Mouse (Mus musculus) embryonic fibroblast, embryonic 13.5 days (primary cell): ENCODE measurements around the gene Kcnip2. TPM values are rescaled to one million over a fixed set of nuclear protein-coding genes. Genes with fewer than 3 reads are reported as not detected.
A peak's percentile ranks its signal among the peaks of the same experiment; 100 is the strongest.

Source experiments
- H3K27ac ChIP-seq: 2 replicates; pipeline ENCODE4 v1.5.1; 2012; ENCODE audit warnings: low read length, control low read depth, inconsistent platforms; ENCODE audit not compliant: insufficient read depth
- H3K4me1 ChIP-seq: 2 replicates; pipeline ENCODE4 v1.6.1; 2011; ENCODE audit warnings: low read length; ENCODE audit not compliant: control insufficient read depth, insufficient read depth
- H3K4me3 ChIP-seq: 2 replicates; pipeline ENCODE4 v1.5.1; 2011; ENCODE audit warnings: mild to moderate bottlenecking, control low read depth, low read length; ENCODE audit not compliant: insufficient read depth
- CTCF ChIP-seq: IDR thresholded peaks from 2 replicates; pipeline ENCODE4 v1.5.1; 2011; ENCODE audit warnings: mild to moderate bottlenecking, control low read depth, low read length, moderate library complexity, borderline replicate concordance; ENCODE audit not compliant: insufficient read depth
- POLR2A ChIP-seq: IDR thresholded peaks from 2 replicates; pipeline ENCODE4 v1.6.1; 2011; ENCODE audit warnings: low read depth, mild to moderate bottlenecking, control low read depth, low read length, moderate library complexity
- polyA plus RNA-seq: library from polyadenylated mRNA; stranded (reverse); fragments of >200 nt; gene quantifications from 2 replicates; pipeline ENCODE4 v1.2.4, GENCODE M21; 2011; ENCODE audit warnings: low read depth; ENCODE audit not compliant: missing spikeins, insufficient read length

Kcnip2 gene
- polyA plus RNA-seq, 1 experiment = not detected

GRCm38 (mm10) chr19:45833665-45834064 lies 17.8 kb upstream of the Kcnip2 start:
- TF ChIP-seq CTCF = no peak
- Histone ChIP-seq H3K4me1 (no peaks in the 10 kb centered on the region), H3K27ac (no peak overlapping the region), H3K4me3 (no peak overlapping the region)

- no peak overlapping the region for H3K27ac ChIP-seq
- no peaks in the 10 kb centered on the region for H3K4me1 ChIP-seq
- no peak for TF ChIP-seq POLR2A
- TF ChIP-seq CTCF = no peak
- H3K4me3 ChIP-seq = no peak overlapping the region
Observed at GRCm38 (mm10) chr19:45830679-45831078, 14.8 kb upstream of the Kcnip2 start.

DNA sequence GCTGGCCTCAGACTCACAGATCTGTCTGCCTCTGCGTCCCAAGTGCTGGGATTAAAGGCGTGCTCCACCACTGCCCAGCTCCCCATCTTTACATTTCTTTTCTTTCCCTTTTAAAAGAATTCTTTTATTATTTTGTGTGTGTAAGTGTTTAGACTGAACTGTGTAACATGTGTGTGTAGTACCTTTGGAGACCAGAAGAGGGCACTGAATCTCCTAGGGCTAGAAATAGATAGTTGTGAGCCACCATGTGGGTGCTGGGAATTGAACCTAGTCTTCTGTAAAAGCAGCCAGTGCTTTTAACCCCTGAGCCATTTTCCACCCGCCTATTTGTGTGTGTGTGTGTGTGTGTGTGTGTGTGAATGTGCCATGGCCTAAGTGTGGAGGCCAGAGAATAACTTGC lies 11.9 kb upstream of the Kcnip2 start:
- H3K4me3 ChIP-seq = no peak overlapping the region
- no peaks in the 10 kb centered on the region for H3K4me1 ChIP-seq
- TF ChIP-seq CTCF (no peak), POLR2A (no peak)
- no peak overlapping the region for H3K27ac ChIP-seq

DNA sequence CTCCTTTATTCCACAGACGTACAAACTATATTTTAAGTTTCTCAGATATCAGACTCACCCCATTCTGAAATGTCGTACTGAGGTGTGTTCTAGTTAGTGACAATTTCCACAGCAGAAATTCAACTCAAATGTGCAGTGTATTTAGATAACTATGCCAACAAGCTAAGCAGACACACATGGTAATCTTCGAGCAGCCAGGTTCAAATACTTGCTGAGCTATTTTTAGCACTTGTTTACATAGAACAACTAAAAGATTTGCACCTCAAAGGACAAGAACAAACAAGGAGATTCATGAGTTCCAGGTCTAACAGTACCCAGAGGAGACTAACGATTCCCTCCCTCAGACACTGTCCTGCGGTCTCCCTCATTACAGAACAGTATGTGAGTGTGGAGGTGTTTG lies 11.3 kb upstream of the Kcnip2 start:
- Histone ChIP-seq H3K27ac (no peak overlapping the region), H3K4me1 (no peaks in the 10 kb centered on the region), H3K4me3 (no peak overlapping the region)
- TF ChIP-seq POLR2A = no peak
- TF ChIP-seq CTCF = no peak

DNA sequence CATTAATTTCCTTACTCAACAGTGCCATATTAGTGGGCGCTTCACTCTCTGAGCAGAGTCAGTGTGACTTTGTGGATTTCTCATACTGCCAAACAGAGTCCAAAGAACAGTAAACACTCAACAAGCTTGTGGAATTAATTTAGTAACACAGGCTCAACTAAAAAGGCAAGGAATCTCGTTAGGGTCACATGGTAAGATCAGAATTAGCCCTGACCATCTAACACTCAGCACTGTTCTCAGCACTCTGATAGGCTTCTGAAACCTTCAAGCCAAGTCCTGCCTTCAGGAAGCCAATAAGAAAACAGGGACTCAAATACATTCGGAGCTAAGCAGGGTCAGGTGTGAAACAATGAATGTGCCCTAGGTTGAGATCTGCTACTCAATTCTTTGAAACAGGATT lies 10.3 kb upstream of the Kcnip2 start:
- H3K4me3 ChIP-seq = no peak overlapping the region
- no peak overlapping the region for H3K27ac ChIP-seq
- no peak for TF ChIP-seq CTCF
- no peak for TF ChIP-seq POLR2A
- no peaks in the 10 kb centered on the region for H3K4me1 ChIP-seq

DNA sequence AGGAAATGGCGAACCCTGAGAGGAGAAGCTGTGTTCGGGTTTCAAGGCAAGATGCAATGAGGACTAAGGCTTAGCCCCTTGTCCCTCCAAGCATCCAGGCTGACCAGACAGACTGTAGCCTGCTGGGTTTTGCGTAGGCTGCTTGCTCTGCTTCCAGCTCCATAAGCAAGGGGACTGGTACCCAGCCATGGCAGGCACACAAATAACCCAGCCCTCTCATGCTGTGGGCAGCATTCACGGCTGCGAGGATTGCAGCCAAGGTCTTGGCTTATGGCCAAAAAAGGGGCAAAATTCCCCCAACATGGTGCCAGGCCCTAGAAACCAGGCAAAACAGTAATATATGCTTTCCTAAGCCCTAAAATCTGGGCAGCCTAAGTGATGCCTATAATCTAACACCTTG lies 6.0 kb upstream of the Kcnip2 start:
- Histone ChIP-seq H3K27ac (no peak overlapping the region), H3K4me1 (no peaks in the 10 kb centered on the region), H3K4me3 (no peak overlapping the region)
- TF ChIP-seq CTCF (no peak), POLR2A (no peak)

- Histone ChIP-seq H3K4me1 (no peaks in the 10 kb centered on the region), H3K27ac (no peak overlapping the region)
- no peak for TF ChIP-seq CTCF
- no peak for TF ChIP-seq POLR2A
Observed at GRCm38 (mm10) chr19:45817816-45818490, 2.1 kb upstream of the Kcnip2 start.

GRCm38 (mm10) chr19:45816727-45817126 lies 866 bp upstream of the Kcnip2 start:
- no peak for TF ChIP-seq POLR2A
- no peak for TF ChIP-seq CTCF
- no peak overlapping the region for H3K27ac ChIP-seq
- no peaks in the 10 kb centered on the region for H3K4me1 ChIP-seq
- no peak overlapping the region for H3K4me3 ChIP-seq

More at GRCm38 (mm10) chr19:45817816-45818490, 2.1 kb upstream of the Kcnip2 start:
- no peak overlapping the region for H3K4me3 ChIP-seq

DNA sequence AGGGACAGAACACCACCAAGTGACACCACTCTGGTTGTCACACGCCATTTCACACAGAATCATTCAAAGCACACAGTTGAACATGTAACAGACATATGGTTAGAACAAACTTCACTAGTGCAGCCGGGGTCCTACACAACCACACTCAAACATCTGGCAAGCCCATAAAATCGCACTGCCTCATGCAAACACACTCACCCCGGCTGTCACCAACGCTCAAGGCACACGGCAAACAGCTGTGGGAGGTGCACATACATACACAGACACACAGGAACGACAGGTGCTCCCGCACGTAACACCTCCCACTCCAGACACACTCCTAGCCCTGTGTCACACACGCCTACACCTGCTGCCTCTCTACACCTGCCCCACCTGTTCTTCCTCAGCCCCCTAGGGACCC lies 691 bp downstream of the Kcnip2 start:
- Histone ChIP-seq H3K4me3 (no peak overlapping the region), H3K27ac (no peak overlapping the region), H3K4me1 (no peaks in the 10 kb centered on the region)
- TF ChIP-seq POLR2A (no peak), CTCF (no peak)

GRCm38 (mm10) chr19:45813801-45814200 lies 2.1 kb downstream of the Kcnip2 start:
- Histone ChIP-seq H3K4me1 (no peaks in the 10 kb centered on the region), H3K4me3 (no peak overlapping the region), H3K27ac (no peak overlapping the region)
- TF ChIP-seq CTCF (no peak), POLR2A (no peak)

- TF ChIP-seq CTCF (0 out of 2 replicates have a peak, but pooled peaks have one; percentile 14), POLR2A (no peak)
- Histone ChIP-seq H3K4me3 (no peak overlapping the region), H3K27ac (no peak overlapping the region), H3K4me1 (no peaks in the 10 kb centered on the region)
Observed at GRCm38 (mm10) chr19:45813263-45813662, 2.6 kb downstream of the Kcnip2 start.
